Mouse (Mus musculus) mature B cell (primary cell): Measurements from ENCODE around the gene Ngef.
"Not testable (repeated sequence)": the region's sequence is repeated elsewhere in the genome, so short reads cannot be mapped to it uniquely, and the experiment has no call there.

ENCODE experiments used
- in situ Hi-C: fragments of 300-500 bp; cut with MboI; formaldehyde crosslinking; loops from 2 replicates; pipeline ENCODE4 v1.14.3; 2019

Ngef gene

GRCm38 (mm10) chr1:87475076-87475895, 98.4 kb downstream of the Ngef start:
- in situ Hi-C loops, result no loop called here

GRCm38 (mm10) chr1:87472576-87472975, 101.1 kb downstream of the Ngef start:
- in situ Hi-C loops, result no loop called here

- in situ Hi-C loops, result no loop called here
These were observed 101.8 kb downstream of the Ngef start for GRCm38 (mm10) chr1:87471914-87472313.

GRCm38 (mm10) chr1:87469971-87470370, 103.7 kb downstream of the Ngef start, which contains the start of gene Snorc:
Gene Snorc (plus strand): TSS chr1:87470271.
- in situ Hi-C loops, result not testable (repeated sequence)

- in situ Hi-C loops, result no loop called here
These were observed 105.3 kb downstream of the Ngef start for GRCm38 (mm10) chr1:87468321-87468720.

- in situ Hi-C loops, result no loop called here
These were observed 106.2 kb downstream of the Ngef start for GRCm38 (mm10) chr1:87467469-87467868.

GRCm38 (mm10) chr1:87459856-87460255, 113.8 kb downstream of the Ngef start:
- in situ Hi-C loops, result not testable (repeated sequence)

- in situ Hi-C loops, result no loop called here
These were observed 115.6 kb downstream of the Ngef start for GRCm38 (mm10) chr1:87458045-87458444.

GRCm38 (mm10) chr1:87456425-87456824, 117.2 kb downstream of the Ngef start:
- in situ Hi-C loops, result no loop called here

GRCm38 (mm10) chr1:87449432-87449831, 124.2 kb downstream of the Ngef start:
- in situ Hi-C loops, result loop anchor here (25.0 kb wide), 1 partner anchor 488 kb away; no protein-coding TSS in a partner anchor

GRCm38 (mm10) chr1:87447183-87448104, 126.2 kb downstream of the Ngef start:
- in situ Hi-C loops, result loop anchor here (25.0 kb wide), 1 partner anchor 490 kb away; no protein-coding TSS in a partner anchor

GRCm38 (mm10) chr1:87436583-87436982, 137.1 kb downstream of the Ngef start:
- in situ Hi-C loops, result loop anchor here (25.0 kb wide), 1 partner anchor 501 kb away; no protein-coding TSS in a partner anchor

- in situ Hi-C loops, result loop anchor here (25.0 kb wide), 1 partner anchor 502 kb away; no protein-coding TSS in a partner anchor
These were observed 138.5 kb downstream of the Ngef start for GRCm38 (mm10) chr1:87435125-87435524.
